Mouse (Mus musculus): ENCODE measurements at regions not wholly inside any gene's neighbourhood (a gene's known extent, or its start where the extent isn't known, plus 50 kb on each side); places are given as distances from the start of the nearest gene placed in this dataset.
A peak's percentile ranks its signal among the peaks of the same experiment; 100 is the strongest.

DNA sequence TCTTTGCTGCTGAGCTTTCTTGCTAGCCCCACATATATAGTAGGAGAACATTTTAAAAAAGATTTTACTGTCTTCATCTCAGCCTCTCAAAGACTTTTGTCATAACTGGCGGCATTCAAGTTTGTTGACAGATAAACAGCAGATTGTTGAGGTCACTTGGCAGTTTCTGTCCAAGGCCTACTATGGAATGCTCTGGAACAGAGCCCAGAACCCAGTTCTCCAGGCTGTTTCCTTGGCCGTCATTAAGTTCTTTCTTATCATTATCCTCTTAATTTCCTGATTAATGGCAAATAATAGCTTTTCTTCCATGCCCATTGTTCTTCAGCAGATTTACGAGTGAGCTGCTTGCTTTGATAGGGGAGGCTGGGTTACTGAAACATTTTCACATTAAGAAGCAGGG lies 203.9 kb downstream of the Fam173b start:
- H3K4me2 ChIP-seq (replicated peaks) = no peak overlapping the region
- H3K4me1 ChIP-seq (replicated peaks; ENCODE audit: control insufficient read depth, insufficient read depth, low read length) = no peaks in the 10 kb centered on the region
- no peaks in the 10 kb centered on the region for H3K27me3 ChIP-seq (ENCODE audit: control insufficient read depth, insufficient read depth, low read length)
- DNase-seq (ENCODE audit: low spot score) = no peak
- H3K9ac ChIP-seq = no peak overlapping the region
- H3K9me3 ChIP-seq (ENCODE audit: control insufficient read depth, low read length) = no peaks in the 10 kb centered on the region
- no peak overlapping the region for H3K4me3 ChIP-seq (replicated peaks; ENCODE audit: low read length)
- ATAC-seq (ENCODE audit: low FRiP score) = no peak
- no peaks in the 10 kb centered on the region for H3K36me3 ChIP-seq (replicated peaks; ENCODE audit: control insufficient read depth, insufficient read depth)
- H3K27ac ChIP-seq = no peak overlapping the region
- WGBS = 71% methylated on average over 3 of the region's 3 CpGs

GRCm38 (mm10) chr15:31815551-31815950 lies 213.9 kb downstream of the Fam173b start:
- Histone ChIP-seq H3K4me1 (replicated peaks; ENCODE audit: control insufficient read depth, insufficient read depth, low read length) (no peaks in the 10 kb centered on the region), H3K27ac (no peak overlapping the region), H3K9me3 (ENCODE audit: control insufficient read depth, low read length) (no peaks in the 10 kb centered on the region), H3K9ac (no peak overlapping the region), H3K4me3 (replicated peaks; ENCODE audit: low read length) (no peak overlapping the region), H3K27me3 (ENCODE audit: control insufficient read depth, insufficient read depth, low read length) (no peaks in the 10 kb centered on the region), H3K36me3 (replicated peaks; ENCODE audit: control insufficient read depth, insufficient read depth) (no peaks in the 10 kb centered on the region), H3K4me2 (replicated peaks) (no peak overlapping the region)
- WGBS = 91% methylated on average over 5 of the region's 5 CpGs
- no peak for ATAC-seq (ENCODE audit: low FRiP score)
- DNase-seq (ENCODE audit: low spot score) = no peak

- Histone ChIP-seq H3K9ac (no peak overlapping the region), H3K27me3 (ENCODE audit: control insufficient read depth, insufficient read depth, low read length) (no peaks in the 10 kb centered on the region), H3K27ac (no peak overlapping the region), H3K4me1 (replicated peaks; ENCODE audit: control insufficient read depth, insufficient read depth, low read length) (no peaks in the 10 kb centered on the region), H3K4me2 (replicated peaks) (no peak overlapping the region), H3K9me3 (ENCODE audit: control insufficient read depth, low read length) (no peaks in the 10 kb centered on the region), H3K36me3 (replicated peaks; ENCODE audit: control insufficient read depth, insufficient read depth) (no peaks in the 10 kb centered on the region), H3K4me3 (replicated peaks; ENCODE audit: low read length) (no peak overlapping the region)
- ATAC-seq (ENCODE audit: low FRiP score) (no peak), DNase-seq (ENCODE audit: low spot score) (no peak)
- WGBS = 70% methylated on average over 6 of the region's 6 CpGs
These were observed 217.6 kb downstream of the Fam173b start for GRCm38 (mm10) chr15:31819219-31819618.

DNA sequence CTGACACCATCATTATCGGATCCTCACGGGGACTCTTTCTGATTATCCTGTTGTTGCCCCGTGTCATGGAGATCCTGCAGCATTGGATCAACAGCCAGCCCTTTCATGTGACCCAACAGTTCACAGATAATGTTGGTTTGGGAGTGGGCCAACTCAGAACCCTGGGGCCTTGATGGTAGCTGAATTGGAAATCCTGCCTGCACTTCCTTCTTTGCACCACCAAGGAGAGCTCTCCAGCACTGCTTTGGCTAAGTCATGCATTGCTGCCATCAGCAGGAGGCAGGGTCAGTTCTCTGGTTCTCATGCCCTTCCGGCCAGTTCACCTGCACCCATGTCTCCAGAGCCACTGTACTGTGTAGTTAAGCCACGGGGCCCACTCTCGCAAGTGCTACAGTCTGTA lies 225.6 kb downstream of the Fam173b start:
- H3K27ac ChIP-seq = no peak overlapping the region
- no peaks in the 10 kb centered on the region for H3K27me3 ChIP-seq (ENCODE audit: control insufficient read depth, insufficient read depth, low read length)
- H3K36me3 ChIP-seq (replicated peaks; ENCODE audit: control insufficient read depth, insufficient read depth) = no peaks in the 10 kb centered on the region
- H3K4me3 ChIP-seq (replicated peaks; ENCODE audit: low read length) = no peak overlapping the region
- H3K9ac ChIP-seq = no peak overlapping the region
- H3K4me2 ChIP-seq (replicated peaks) = no peak overlapping the region
- no peaks in the 10 kb centered on the region for H3K9me3 ChIP-seq (ENCODE audit: control insufficient read depth, low read length)
- no peak for ATAC-seq (ENCODE audit: low FRiP score)
- no peaks in the 10 kb centered on the region for H3K4me1 ChIP-seq (replicated peaks; ENCODE audit: control insufficient read depth, insufficient read depth, low read length)
- DNase-seq (ENCODE audit: low spot score) = no peak
- WGBS = 96% methylated on average over 6 of the region's 6 CpGs

GRCm38 (mm10) chr15:31841519-31841918 lies 239.9 kb downstream of the Fam173b start:
- H3K4me1 ChIP-seq (replicated peaks; ENCODE audit: control insufficient read depth, insufficient read depth, low read length) = no peaks in the 10 kb centered on the region
- H3K4me2 ChIP-seq (replicated peaks) = no peak overlapping the region
- DNase-seq (ENCODE audit: low spot score) (no peak), ATAC-seq (ENCODE audit: low FRiP score) (no peak)
- no peak overlapping the region for H3K9ac ChIP-seq
- WGBS = 80% methylated on average over 1 of the region's 1 CpGs
- no peak overlapping the region for H3K4me3 ChIP-seq (replicated peaks; ENCODE audit: low read length)
- H3K27ac ChIP-seq = no peak overlapping the region
- H3K9me3 ChIP-seq (ENCODE audit: control insufficient read depth, low read length) = no peaks in the 10 kb centered on the region
- no peaks in the 10 kb centered on the region for H3K27me3 ChIP-seq (ENCODE audit: control insufficient read depth, insufficient read depth, low read length)
- H3K36me3 ChIP-seq (replicated peaks; ENCODE audit: control insufficient read depth, insufficient read depth) = no peaks in the 10 kb centered on the region

DNA sequence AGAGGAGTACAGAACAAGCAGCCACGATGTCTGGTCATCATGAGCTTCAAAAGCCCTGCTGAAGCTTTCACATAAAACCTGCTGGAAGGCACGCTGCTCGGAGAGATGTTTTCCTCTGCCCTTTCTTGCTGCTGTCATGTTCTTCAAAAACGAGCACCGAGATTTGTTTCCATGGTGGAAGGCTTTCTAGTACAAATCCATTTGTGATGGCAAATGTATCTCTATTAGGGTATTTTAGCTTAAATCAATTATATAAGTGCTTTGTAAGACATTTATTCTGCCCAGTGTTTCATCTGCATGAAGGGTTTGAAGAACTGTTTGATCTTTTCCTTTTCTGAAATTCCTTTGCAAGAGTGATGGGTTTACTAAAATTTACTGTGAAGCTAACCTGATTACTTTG lies 253.1 kb downstream of the Fam173b start:
- Histone ChIP-seq H3K4me2 (replicated peaks) (no peak overlapping the region), H3K4me3 (replicated peaks; ENCODE audit: low read length) (no peak overlapping the region), H3K9me3 (ENCODE audit: control insufficient read depth, low read length) (no peaks in the 10 kb centered on the region), H3K27ac (no peak overlapping the region), H3K9ac (no peak overlapping the region), H3K4me1 (replicated peaks; ENCODE audit: control insufficient read depth, insufficient read depth, low read length) (no peaks in the 10 kb centered on the region), H3K27me3 (ENCODE audit: control insufficient read depth, insufficient read depth, low read length) (no peaks in the 10 kb centered on the region), H3K36me3 (replicated peaks; ENCODE audit: control insufficient read depth, insufficient read depth) (no peaks in the 10 kb centered on the region)
- DNase-seq (ENCODE audit: low spot score) (no peak), ATAC-seq (ENCODE audit: low FRiP score) (no peak)
- WGBS = 78% methylated on average over 5 of the region's 5 CpGs

DNA sequence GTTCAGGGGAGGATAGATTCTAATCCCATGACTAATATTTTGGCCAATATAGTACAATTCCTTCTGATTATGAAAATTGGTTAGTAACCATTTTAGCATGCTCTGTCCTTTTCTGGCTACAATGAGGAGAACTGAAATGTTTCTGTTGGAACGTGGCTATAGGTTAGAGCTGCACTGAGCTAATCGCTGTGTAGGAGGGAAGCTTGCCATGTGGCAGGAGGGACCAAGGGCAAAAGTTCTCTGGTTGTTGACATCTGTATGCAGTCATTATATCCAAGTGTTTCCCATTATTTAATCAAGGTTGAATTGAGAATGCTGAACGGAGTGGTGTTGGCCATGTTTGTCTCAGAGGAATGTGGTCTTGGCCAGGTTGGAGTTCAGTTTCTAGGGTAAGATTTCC lies 253.5 kb downstream of the Fam173b start:
- Histone ChIP-seq H3K27ac (no peak overlapping the region), H3K4me3 (replicated peaks; ENCODE audit: low read length) (no peak overlapping the region), H3K9ac (no peak overlapping the region), H3K4me2 (replicated peaks) (no peak overlapping the region), H3K4me1 (replicated peaks; ENCODE audit: control insufficient read depth, insufficient read depth, low read length) (no peaks in the 10 kb centered on the region), H3K9me3 (ENCODE audit: control insufficient read depth, low read length) (no peaks in the 10 kb centered on the region), H3K27me3 (ENCODE audit: control insufficient read depth, insufficient read depth, low read length) (no peaks in the 10 kb centered on the region), H3K36me3 (replicated peaks; ENCODE audit: control insufficient read depth, insufficient read depth) (no peaks in the 10 kb centered on the region)
- DNase-seq (ENCODE audit: low spot score) (no peak), ATAC-seq (ENCODE audit: low FRiP score) (no peak)
- 76% methylated on average over 3 of the region's 3 CpGs for WGBS

GRCm38 (mm10) chr15:31869100-31869499 lies 267.4 kb downstream of the Fam173b start:
- 82% methylated on average over 3 of the region's 3 CpGs for WGBS

GRCm38 (mm10) chr15:31869673-31870417 lies 268.2 kb downstream of the Fam173b start:
- DNase-seq (ENCODE audit: low spot score) = no peak
- H3K4me3 ChIP-seq (replicated peaks; ENCODE audit: low read length) = no peak overlapping the region
- H3K27me3 ChIP-seq (ENCODE audit: control insufficient read depth, insufficient read depth, low read length) = no peaks in the 10 kb centered on the region
- H3K4me1 ChIP-seq (replicated peaks; ENCODE audit: control insufficient read depth, insufficient read depth, low read length) = no peaks in the 10 kb centered on the region
- H3K9ac ChIP-seq = no peak overlapping the region
- peak; percentile 43; the same call in 1 of the 2 replicates for ATAC-seq (ENCODE audit: low FRiP score)
- 60% methylated on average over 14 of the region's 14 CpGs for WGBS
- H3K36me3 ChIP-seq (replicated peaks; ENCODE audit: control insufficient read depth, insufficient read depth) = no peaks in the 10 kb centered on the region
- H3K4me2 ChIP-seq (replicated peaks) = no peak overlapping the region
- no peaks in the 10 kb centered on the region for H3K9me3 ChIP-seq (ENCODE audit: control insufficient read depth, low read length)
- no peak overlapping the region for H3K27ac ChIP-seq

More at GRCm38 (mm10) chr15:31869100-31869499, 267.4 kb downstream of the Fam173b start:
- ATAC-seq (ENCODE audit: low FRiP score) (no peak), DNase-seq (ENCODE audit: low spot score) (no peak)
- H3K4me3 ChIP-seq (replicated peaks; ENCODE audit: low read length) = no peak overlapping the region
- H3K9me3 ChIP-seq (ENCODE audit: control insufficient read depth, low read length) = no peaks in the 10 kb centered on the region
- H3K4me2 ChIP-seq (replicated peaks) = no peak overlapping the region
- no peaks in the 10 kb centered on the region for H3K36me3 ChIP-seq (replicated peaks; ENCODE audit: control insufficient read depth, insufficient read depth)
- H3K9ac ChIP-seq = no peak overlapping the region
- H3K27ac ChIP-seq = no peak overlapping the region
- no peaks in the 10 kb centered on the region for H3K4me1 ChIP-seq (replicated peaks; ENCODE audit: control insufficient read depth, insufficient read depth, low read length)
- H3K27me3 ChIP-seq (ENCODE audit: control insufficient read depth, insufficient read depth, low read length) = no peaks in the 10 kb centered on the region

GRCm38 (mm10) chr15:31875436-31875835 lies 273.8 kb downstream of the Fam173b start:
- no peak overlapping the region for H3K27ac ChIP-seq
- WGBS = 86% methylated on average over 2 of the region's 2 CpGs
- no peaks in the 10 kb centered on the region for H3K36me3 ChIP-seq (replicated peaks; ENCODE audit: control insufficient read depth, insufficient read depth)
- no peak overlapping the region for H3K4me3 ChIP-seq (replicated peaks; ENCODE audit: low read length)
- H3K4me1 ChIP-seq (replicated peaks; ENCODE audit: control insufficient read depth, insufficient read depth, low read length) = no peaks in the 10 kb centered on the region
- DNase-seq (ENCODE audit: low spot score) (no peak), ATAC-seq (ENCODE audit: low FRiP score) (no peak)
- no peak overlapping the region for H3K9ac ChIP-seq
- H3K27me3 ChIP-seq (ENCODE audit: control insufficient read depth, insufficient read depth, low read length) = no peaks in the 10 kb centered on the region
- no peaks in the 10 kb centered on the region for H3K9me3 ChIP-seq (ENCODE audit: control insufficient read depth, low read length)
- no peak overlapping the region for H3K4me2 ChIP-seq (replicated peaks)

All from hindbrain, embryonic 14.5 days (tissue).